Mouse (Mus musculus): ENCODE measurements around the gene 4930505A04Rik.
"Not testable (repeated sequence)": the region's sequence is repeated elsewhere in the genome, so short reads cannot be mapped to it uniquely, and the experiment has no call there.

The 4930505A04Rik gene

DNA sequence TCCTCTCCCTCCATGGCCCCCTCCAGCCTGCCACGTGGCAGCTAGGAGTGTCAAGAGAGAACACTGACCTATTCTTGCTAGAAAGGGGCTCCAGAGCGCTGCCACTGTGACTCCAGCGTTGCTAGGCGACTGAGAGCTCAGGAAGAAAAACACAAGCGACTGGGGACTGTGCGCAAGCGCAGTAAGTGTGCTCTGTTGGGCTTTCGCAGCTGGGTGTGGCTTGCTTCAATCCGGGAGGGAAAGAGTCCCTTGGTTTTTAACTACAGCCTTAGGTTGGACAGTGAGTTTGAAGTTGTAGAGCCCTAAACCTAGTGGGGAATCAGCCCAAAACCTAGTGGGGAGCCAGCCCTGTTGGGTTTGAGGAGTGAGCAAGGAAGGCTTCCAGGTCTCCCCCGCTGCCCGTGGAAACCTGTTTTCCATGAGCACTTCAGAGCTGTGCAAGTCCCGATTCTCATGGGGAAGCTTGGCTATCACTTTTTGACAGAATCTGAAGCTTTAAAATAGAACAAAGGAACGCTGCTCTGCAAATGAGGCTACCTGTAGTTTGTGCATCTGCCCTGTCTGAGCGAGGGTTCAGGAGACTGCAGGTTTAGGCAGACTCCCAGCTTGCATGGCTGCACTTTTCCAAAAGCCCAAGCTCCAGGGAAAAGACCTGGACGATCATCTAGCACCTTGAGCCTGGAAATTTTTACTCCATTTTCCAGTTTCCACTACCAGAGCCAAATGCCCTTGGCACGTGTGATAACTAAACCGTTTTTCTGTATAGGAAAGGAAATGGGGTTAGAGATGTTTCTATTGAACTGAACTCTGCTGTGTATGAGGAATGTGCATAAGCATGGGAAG, at the start of gene 4930505A04Rik:
Gene 4930505A04Rik, minus strand, starts transcription at position 77 of the 843 bp plus-strand sequence.
- in situ Hi-C loops (cut with MboI; ENCODE audit: unreplicated experiment in 2 of 2) = no loop called here

DNA sequence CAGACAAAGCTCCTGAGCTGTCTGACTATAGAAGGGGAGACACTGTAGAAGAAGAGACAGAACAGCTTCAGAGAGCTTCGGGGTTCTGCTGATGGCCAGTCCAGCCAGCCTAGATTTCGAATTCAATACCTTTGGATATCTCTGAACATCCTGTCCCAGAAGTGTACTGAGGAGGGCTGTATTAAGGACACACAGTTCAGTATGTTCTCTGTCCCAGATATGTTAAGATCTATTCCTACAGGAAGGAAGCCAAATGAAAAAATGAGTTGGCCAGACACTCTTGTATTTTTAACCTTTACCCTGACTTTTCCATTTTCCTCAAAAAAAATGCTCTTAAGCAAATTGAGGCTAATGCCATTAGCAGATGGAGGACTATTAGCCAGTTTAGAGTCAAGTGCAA, 45.5 kb upstream of the 4930505A04Rik start:
- in situ Hi-C loops (cut with MboI; ENCODE audit: unreplicated experiment in 2 of 2) = no loop called here

DNA sequence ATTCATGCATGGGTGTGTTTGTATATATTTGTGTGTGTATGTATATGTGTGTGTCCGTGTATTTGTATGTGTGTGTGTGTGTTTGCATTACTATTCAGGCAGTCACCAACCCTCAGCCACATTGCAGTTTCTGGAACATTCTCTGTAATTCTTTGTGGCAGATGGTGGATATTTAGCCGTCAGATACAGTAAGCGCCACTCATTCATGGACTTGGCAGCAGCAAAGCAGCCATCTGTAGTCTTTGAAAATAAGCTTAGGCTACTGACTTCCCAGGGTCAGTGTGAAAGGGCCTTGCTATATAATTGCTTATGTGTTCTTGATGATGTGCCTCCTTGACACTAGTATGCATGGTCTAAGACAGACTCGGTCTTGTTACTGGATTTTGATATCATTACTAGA, 36.6 kb upstream of the 4930505A04Rik start:
- in situ Hi-C loops (cut with MboI; ENCODE audit: unreplicated experiment in 2 of 2) = no loop called here

DNA sequence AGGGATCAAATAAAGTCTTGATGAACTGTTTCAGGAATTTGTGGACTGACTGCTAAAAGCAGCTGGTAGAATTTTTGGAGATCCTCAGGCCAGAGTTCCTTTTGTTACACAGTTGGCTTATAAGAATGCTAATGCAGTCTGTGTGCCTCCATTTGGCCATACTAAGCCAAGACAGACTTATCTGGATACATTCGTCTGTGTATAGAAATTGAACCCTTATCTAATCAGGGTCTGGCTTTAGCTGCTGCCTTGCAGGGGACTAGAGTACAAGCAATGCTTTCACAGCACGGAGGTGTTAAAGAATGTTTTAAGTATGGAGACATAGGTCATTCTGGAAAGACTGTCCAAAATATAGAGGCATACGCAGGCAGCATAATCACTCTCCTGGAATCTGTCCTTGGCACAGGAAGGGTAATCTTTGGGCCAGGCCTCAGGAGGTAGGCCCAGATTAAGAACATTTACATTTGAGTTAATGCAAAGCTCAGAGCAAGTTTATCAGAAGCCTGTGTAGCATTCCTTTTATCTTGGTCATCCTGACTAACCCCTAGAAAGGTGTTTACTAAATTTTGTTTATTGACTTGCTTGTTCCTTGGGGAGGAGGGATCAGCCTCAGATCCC, 27.2 kb upstream of the 4930505A04Rik start:
- in situ Hi-C loops (cut with MboI; ENCODE audit: unreplicated experiment in 2 of 2) = no loop called here

DNA sequence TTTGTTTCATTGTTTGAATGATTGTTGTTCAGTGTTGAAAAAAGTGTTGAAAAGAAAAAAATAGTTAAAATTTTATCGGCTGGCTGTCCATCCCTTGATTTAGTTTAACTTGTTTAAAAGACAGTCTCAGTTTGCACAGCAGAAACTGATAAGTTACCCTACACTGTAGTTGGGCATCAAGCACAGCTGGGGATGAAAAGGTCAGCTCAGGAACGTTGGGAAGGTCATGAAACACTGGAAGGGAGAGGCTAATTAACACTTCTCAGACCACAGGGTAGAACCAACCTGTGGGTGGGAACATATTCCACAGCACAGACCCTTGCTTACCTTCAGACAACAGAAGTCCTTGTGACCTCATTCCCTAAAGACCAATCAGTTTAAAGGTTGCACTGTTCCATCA, 25.5 kb upstream of the 4930505A04Rik start:
- in situ Hi-C loops (cut with MboI; ENCODE audit: unreplicated experiment in 2 of 2) = no loop called here

DNA sequence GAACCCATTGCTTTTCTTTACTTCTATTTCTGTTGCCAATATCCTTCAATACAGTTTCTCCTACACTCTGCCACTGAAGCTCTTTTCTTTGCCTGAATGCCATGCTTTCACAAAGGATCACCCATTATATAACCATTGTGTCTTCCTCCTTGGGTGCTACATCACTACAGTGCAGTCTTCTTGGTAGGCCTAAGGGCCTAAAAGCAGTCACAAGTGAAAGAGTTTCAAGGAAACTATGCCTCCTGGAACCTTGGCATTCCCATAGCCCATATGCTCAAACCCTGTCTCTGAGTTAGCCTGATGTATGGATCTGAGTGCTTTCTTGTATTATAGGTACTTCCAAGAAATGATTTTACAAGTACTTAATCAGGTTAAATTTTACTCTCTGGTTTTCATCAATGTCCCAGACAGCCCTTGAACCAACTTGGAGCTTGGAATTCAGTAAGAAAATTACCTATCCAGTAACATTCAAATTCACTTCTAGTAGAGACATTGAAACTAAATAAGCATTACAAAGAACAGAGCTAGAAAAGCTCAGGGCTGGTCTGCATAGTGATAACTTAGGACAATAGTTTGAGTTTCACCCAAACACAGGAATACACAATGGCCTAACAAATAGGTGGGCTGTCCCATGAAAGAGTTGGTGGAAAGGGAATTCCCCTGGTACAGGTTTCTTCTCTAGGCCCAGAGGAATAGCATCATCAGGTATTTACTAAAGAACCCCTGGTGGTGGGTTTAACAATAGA, 20.1 kb upstream of the 4930505A04Rik start:
- in situ Hi-C loops (cut with MboI; ENCODE audit: unreplicated experiment in 2 of 2) = no loop called here

DNA sequence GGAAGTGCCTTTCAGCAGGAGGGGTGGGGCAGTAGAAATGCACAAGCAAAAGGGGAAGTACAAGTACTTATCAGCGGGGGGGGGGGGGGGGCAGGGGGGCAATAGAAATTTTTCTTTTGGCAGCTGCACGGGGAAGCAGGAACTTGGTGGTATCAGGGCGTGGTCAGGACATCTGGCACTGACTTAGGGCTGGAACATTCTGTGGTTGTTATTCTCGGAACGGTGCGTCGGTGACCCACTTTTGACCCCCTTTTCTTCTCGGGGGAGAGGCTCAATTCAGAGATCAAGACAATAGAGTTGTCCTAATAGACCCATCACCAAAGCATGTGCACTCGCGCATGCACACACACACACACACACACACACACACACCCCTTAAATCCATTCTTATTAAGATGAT, 16.6 kb upstream of the 4930505A04Rik start:
- in situ Hi-C loops (cut with MboI; ENCODE audit: unreplicated experiment in 2 of 2) = no loop called here

DNA sequence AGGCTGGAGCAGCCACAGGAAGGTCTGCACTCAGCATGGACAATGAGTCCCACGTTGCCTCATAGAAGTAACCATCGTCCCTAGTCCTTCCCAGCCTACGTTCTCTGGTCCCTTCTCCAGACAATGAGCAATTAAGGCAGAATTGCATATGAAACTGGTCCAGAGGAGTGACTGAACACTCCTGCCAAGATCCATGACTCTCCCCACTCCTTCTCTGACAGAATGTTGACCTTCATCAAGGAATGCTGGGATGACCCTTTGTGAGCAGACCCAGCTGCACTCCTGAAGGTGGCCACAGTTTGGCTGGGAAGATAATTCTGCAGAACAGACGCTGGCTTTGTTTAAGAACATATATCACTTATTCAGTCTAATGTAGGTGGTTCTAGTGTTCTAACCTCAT, 11.7 kb upstream of the 4930505A04Rik start:
- in situ Hi-C loops (cut with MboI; ENCODE audit: unreplicated experiment in 2 of 2) = no loop called here

DNA sequence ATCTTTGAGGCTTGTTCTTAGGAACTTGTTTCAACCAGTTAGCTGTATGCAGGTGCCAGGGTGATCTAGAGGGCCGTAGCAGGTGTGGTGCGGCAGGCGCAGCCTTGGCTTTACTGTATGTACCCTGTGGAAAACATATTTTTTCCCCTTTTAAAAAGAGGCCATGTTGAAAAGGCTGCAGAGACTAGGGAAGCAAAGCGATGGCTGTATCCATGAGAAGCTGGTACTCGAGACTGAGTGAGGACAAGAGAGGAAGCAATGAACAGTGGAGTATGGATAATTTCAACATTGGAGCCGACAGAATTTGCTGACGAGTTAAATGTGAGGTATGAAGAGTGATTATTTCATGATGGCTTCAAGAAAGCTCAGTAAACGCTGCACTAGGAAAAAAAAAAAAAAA, 440 bp downstream of the 4930505A04Rik start:
- in situ Hi-C loops (cut with MboI; ENCODE audit: unreplicated experiment in 2 of 2) = no loop called here

DNA sequence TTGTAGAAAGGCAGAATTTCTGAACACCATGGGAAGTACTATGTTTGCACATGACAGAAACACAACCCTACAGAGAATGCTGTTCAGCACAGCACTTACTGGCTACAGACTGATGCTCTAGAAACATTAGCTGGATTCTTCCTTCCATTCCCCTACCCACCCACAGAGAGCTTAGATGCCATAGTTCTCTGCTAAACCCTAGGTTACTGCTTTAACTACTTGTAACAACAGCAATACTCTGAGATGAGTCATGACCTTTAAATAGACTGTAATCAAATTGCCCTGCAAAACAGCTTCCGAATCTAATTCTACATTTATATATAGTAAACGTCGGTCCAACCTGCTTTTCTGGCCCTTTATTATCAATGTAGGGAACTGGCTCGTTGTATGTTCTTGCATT, 17.3 kb downstream of the 4930505A04Rik start:
- in situ Hi-C loops (cut with MboI; ENCODE audit: unreplicated experiment in 2 of 2) = no loop called here

DNA sequence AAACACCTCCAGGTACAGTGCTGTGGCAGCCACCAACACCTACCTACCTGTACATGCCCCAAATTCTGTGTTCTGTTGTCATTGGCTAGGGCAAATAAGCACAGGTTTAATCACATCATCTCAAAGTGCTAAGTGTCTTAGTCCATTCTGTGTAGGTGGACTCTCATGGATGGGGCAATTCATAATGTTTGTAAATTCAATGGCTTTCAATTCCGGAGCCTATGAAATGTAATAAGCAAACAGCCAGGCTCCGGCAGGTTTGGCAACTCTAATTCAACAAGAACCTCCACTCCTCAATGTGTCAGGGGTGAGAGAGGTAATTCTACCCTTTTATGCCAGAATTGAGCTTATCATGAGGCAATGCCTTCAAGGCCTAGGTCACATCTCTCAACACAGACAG, 23.5 kb downstream of the 4930505A04Rik start:
- in situ Hi-C loops (cut with MboI; ENCODE audit: unreplicated experiment in 2 of 2) = no loop called here

DNA sequence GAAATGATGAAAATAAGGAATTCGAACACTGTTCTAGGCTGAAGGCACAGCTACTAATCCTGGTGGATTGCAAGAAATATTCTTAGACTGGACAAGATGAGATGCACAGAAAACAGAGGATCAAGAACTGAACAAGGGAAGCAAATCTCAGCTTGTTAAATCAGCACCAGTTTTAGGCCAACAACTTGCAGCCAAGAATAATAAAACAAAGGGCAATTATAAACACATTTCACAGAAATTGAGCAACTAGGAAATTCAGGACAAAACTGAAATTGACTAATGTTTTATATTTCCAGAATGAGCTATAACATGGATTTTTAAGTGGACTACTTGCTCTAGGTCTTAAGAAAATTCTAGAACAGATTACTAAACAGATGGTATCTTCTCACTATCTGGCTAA, 24.1 kb downstream of the 4930505A04Rik start:
- in situ Hi-C loops (cut with MboI; ENCODE audit: unreplicated experiment in 2 of 2) = no loop called here

DNA sequence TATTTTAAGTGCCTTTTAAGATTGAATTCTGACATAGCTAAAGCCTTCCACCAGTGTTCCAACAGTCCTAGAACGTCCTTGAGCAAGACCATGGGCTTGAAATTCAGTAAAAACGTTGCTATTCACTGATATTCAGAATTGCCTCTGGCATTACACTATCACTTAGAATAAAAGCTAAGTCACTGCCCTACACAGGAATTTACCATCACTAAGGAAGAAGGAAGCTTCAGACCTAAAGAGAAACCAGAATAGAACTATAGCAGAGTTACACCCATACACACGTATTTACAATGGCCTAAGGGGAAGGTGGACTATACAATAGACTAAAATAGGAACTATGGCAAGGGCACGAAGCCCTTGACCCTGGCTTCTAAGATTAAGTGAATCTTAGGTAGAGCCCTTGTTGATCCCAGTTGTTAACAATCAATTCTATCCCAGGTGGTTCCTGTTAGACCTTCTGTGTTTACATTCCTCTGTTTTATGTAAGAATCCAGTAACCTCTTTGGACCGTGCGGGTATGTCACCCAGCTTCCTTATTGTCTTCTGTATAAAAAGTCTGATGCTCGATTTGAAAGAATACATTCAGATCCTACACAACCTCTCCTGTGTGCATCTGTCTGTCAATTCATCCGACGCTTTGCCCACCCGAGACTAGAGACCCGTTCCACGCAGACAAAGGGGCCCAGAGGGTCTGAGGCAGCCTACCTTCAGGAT, 27.3 kb downstream of the 4930505A04Rik start:
- in situ Hi-C loops (cut with MboI; ENCODE audit: unreplicated experiment in 2 of 2) = not testable (repeated sequence)

DNA sequence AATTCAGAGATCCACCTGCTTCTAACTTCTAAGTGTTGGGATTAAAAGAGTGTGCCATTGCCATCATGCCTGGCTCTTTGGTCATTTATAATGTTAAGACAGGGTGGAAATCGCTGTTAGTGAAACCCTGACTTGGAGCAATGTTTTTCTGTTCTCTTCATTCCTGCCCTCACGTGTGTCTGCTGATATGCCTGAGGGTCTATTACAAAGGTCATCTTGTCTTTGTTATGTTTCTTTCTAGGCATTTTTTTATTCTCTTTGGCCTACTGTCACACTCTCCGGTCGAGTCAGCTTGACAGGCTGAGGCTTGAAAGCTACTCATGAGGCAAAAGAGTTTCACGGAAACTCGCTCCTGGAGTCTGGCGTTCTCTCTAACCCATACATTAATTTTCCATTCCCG, 27.9 kb downstream of the 4930505A04Rik start:
- in situ Hi-C loops (cut with MboI; ENCODE audit: unreplicated experiment in 2 of 2) = no loop called here

DNA sequence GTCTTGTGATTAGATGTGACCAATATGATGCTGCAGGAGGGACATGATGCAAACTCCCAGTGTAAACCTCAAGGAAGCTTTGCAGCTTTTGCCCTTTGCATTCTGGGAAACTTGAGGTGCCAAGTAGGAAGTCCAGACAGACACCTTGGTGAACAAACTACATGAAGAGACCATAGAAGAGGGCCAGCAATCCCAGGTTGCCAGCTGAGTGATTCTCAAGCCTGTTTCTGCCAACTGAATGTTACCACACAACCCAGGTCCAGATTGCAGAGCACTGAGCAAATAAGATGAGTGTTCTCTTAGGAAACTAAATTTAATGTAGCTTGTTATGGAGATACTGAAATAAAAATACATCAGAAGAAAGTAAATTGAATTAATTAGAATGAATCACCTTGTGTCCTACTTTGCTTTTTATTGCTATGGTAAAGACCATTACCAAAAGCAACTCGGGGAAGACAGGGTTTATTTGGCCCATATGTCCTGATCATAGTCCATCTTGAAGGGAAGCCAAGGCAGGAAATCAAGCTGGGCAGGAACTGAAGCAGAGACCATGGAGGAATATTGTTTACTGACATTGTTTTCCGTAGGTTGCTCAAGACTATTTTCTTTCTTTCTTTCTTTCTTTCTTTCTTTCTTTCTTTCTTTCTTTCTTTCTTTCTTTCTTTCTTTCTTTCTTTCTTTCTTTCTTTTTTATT, 38.2 kb downstream of the 4930505A04Rik start:
- in situ Hi-C loops (cut with MboI; ENCODE audit: unreplicated experiment in 2 of 2) = no loop called here

DNA sequence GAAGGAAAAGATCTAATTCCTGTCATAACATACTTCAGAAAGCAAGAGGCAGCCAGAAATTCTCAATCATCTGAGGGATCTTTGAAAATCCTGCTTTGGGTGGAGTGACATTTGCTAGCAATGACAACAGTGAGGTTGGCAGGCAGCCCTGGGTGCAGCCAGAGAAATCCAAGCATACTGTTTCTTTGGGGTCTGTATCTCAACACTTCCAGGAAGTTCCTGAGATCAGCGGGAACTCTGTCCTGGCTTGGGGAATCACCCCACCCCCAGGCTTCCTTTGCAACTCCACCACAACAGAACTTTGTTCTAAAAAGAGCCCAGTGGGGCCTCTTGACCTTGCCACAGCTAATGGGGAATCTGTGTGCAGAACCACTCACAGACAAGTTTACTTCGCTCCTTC, 66.0 kb downstream of the 4930505A04Rik start:
- in situ Hi-C loops (cut with MboI; ENCODE audit: unreplicated experiment in 2 of 2) = no loop called here

DNA sequence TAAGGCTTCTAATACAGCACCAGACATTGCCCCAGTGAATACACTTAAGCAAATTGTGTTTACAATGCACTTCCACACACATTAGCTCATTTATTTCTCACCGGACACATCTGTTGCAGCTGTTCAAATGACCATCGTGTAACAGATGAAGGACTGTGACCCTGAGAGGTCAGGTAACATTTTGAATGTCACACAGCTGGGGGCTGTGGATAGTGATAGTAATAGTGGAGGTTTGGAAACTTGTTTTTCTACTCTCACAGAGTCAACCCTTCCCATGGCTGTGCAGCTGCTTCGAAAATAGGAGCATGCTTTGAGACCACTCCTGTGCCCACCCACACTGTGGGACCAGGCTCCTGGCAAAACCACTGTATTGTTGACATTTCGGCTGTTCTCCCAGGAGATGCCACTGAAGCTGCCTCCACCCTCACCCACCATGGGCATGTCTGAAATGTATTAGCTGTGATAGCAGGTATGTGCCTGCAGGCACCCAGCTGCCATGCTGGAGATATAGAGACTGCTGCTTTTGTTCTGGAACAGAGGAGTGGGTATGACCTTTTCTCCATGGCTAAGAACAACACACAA, 66.9 kb downstream of the 4930505A04Rik start:
- in situ Hi-C loops (cut with MboI; ENCODE audit: unreplicated experiment in 2 of 2) = no loop called here

DNA sequence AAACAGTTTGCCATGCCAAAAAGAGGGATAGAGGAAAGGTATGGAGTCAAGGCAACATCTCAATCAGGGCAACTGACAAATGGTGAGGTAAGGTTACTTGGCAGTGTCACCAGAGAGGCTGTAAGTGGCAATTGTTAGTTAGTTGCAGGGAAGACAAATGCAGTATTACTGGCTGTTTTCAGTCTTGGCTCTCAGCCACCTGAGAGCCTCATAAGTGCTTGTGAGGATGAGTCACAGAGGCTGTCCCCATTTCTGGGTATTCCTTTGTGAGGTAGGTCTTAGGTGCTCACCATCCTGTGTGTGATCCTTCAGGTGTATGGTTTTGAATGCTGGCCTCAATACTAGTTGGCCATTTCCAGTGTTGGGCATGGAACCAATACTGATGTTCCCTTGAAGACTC, 77.3 kb downstream of the 4930505A04Rik start:
- in situ Hi-C loops (cut with MboI; ENCODE audit: unreplicated experiment in 2 of 2) = no loop called here

DNA sequence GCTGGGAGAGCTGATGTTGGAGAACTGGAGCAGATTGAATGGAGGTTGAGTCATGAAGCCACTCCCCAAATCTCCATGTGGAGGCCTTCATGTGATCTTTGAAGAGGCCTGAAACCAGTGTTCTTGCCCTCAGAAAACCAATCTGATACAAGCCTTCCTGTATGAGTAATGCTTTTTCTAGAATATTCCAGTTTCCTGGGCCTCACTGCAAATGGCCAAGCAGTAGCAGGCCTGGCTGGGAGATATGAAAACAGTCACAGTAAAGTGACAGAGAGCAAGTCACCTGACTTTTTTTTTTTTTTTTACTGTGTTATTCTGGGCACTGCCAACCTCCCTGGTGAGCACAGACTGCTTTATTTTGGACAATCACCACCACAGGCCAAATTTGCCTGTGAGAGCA, 88.6 kb downstream of the 4930505A04Rik start:
- in situ Hi-C loops (cut with MboI; ENCODE audit: unreplicated experiment in 2 of 2) = no loop called here

Measured in v-Abl transformed pro-B cells (cell line).